Mouse (Mus musculus) limb, embryonic 12.5 days (tissue): ENCODE data around the gene Aars2. TPM values are rescaled to one million over a fixed set of nuclear protein-coding genes. Genes with fewer than 3 reads are reported as not detected.
A peak's percentile ranks its signal among the peaks of the same experiment; 100 is the strongest.

Source experiments
- ATAC-seq: fragments of 200-750 bp; cut with Nextera tagmentation; 2 replicates; pipeline ENCODE4 v1.8.0; 2017; ENCODE audit warnings: low read depth, moderate TSS enrichment; ENCODE audit not compliant: insufficient number of reproducible peaks, insufficient read depth, low FRiP score, low TSS enrichment
- H3K27ac ChIP-seq: fragments of 300-500 bp; sonication (generic); 2 replicates; pipeline ENCODE4 v1.5.1; 2016; ENCODE audit warnings: mild to moderate bottlenecking, moderate library complexity
- H3K27me3 ChIP-seq: fragments of 300-500 bp; sonication (generic); 2 replicates; pipeline ENCODE4 v1.6.1; 2016; ENCODE audit warnings: mild to moderate bottlenecking, moderate library complexity
- H3K36me3 ChIP-seq: fragments of 300-500 bp; sonication (generic); 2 replicates; pipeline ENCODE4 v1.6.1; 2016; ENCODE audit warnings: mild to moderate bottlenecking, moderate library complexity
- H3K4me1 ChIP-seq: fragments of 300-500 bp; sonication (generic); replicated peaks from 2 replicates; pipeline ENCODE4 v1.6.1; 2016
- H3K4me2 ChIP-seq: fragments of 300-500 bp; sonication (generic); 2 replicates; pipeline ENCODE4 v1.6.1; 2016; ENCODE audit warnings: mild to moderate bottlenecking, moderate library complexity
- H3K4me3 ChIP-seq: fragments of 300-500 bp; sonication (generic); replicated peaks from 2 replicates; pipeline ENCODE4 v1.5.1; 2016; ENCODE audit warnings: mild to moderate bottlenecking
- H3K9ac ChIP-seq: fragments of 300-500 bp; sonication (generic); replicated peaks from 2 replicates; pipeline ENCODE4 v1.6.1; 2016; ENCODE audit warnings: mild to moderate bottlenecking, moderate library complexity
- H3K9me3 ChIP-seq: fragments of 300-500 bp; sonication (generic); 2 replicates; pipeline ENCODE4 v1.6.1; 2016; ENCODE audit warnings: mild to moderate bottlenecking, moderate library complexity
- WGBS: fragments of 180-500 bp; shearing (Covaris S2); methylation state at CpG from one replicate; pipeline ENCODE4 v1.1.7; 2016; 5-methylcytosine and 5-hydroxymethylcytosine counted together
- polyA plus RNA-seq: library from polyadenylated mRNA; unstranded; fragments of >200 nt; fragmentation: Nextera tagmentation; extraction: Ambion mirVana; gene quantifications from 2 replicates; pipeline ENCODE4 v1.2.1, GENCODE M21; 2016

Gene Aars2
- polyA plus RNA-seq, 1 experiment from 2014 or later, result 25.0 TPM

DNA sequence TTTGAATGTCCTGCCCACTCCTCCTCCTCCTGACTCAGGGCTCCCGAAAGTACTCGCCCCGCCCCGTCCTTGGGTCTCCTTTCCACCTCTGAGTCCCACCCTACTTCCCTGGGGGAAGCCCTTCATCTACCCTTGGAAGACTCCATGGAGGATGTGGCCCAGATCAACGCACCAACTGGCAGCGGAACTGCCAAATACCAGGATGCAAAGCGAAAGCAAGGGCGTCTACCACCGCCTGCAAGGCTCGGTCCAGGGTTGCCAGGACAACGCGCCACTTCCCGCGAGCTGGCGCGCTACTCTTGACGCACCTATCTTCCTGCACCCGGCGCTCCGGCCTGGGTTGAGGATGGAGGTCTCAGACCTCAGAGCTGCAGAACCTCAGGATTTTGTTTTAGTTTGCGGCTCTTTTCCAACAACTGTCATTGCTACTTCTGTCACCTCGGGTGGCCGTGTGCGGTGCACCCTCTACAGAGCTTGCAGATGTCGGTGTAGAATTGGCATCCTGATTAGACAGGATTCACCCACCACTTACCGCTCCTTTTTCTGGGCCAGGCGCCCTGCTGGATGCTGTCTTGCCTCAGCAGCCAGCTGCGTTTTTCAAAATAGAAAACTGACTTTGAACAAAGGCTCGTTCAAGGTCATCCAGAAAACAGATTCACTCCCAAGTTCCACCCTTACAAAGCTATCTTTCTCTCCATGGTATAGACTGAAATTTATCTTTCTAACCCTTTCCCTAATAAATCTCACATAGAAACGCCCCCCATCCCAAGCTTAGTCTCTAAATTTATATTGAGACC, 31.8 kb upstream of the Aars2 start, which contains the start of gene Spats1:
Spats1 (minus strand) TSS at position 747 of the 797 bp plus-strand sequence.
- H3K4me3 ChIP-seq, result peak within 1 kb of the TSS; percentile 46
- H3K36me3 ChIP-seq, result no peaks in the 10 kb centered on the region
- H3K4me2 ChIP-seq, result peak within 1 kb of the TSS; percentile 69
- ATAC-seq, result peak; percentile 40; the same call in 1 of the 2 replicates
- peaks cover 49% of the 10 kb centered on the region for H3K27me3 ChIP-seq
- H3K4me1 ChIP-seq, result peaks cover 11% of the 10 kb centered on the region; the same call in 1 of the 2 replicates
- peak within 1 kb of the TSS; percentile 42; the same call in 1 of the 2 replicates for H3K9ac ChIP-seq
- 7% methylated on average over 30 of the region's 30 CpGs for WGBS
- H3K9me3 ChIP-seq, result no peaks in the 10 kb centered on the region
- H3K27ac ChIP-seq, result no peak within 1 kb of the TSS

DNA sequence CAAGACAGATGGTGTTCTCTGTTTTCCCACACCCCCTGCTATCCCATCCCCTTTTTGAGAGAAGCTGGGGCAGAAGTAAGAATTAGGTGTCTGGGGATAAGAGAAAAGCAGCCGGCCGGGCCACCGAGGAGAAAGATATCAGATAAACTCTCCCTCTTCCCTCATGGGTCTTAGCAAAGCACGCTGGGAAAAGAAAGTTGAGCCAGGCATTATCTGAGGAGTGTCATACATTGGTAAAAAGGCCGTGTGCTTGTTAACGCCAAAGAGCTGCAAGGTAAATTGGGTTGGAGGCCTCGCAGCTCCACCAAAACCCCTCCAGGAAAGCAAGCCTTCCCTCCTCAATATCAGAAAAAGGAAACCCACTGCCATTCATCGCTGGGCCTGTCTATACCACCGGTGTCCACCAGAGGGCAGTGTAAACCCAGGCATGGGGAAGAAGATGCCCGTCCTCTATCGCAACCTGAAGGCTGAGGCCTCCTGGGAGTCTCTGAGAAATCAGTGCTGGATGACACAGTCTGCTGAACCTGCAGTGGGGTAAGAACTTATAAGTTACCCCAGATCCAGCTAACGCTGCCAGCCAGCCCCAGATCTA, 28.3 kb upstream of the Aars2 start:
- no peak for ATAC-seq

DNA sequence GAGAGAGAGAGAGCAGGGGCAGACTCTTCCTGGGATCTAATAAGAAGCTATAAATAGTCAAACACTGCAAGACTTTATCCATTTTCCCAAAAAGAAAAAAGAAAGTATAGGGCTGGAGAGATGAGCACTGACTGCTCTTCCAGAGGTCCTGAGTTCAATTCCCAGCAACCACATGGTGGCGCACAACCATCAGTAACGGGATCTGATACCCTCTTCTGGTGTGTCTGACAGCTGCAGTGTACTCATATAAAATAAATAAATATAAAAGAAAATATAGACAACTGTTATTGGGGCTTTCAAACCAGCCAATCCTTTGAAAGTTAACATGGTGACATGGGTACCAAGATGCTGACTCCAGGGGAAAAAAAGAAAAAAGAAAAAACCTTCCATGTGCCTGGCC, 26.2 kb upstream of the Aars2 start:
- H3K27ac ChIP-seq, result no peak overlapping the region
- 46% methylated on average over 2 of the region's 2 CpGs for WGBS
- H3K36me3 ChIP-seq, result no peaks in the 10 kb centered on the region
- H3K4me2 ChIP-seq, result no peak overlapping the region
- no peak overlapping the region for H3K4me3 ChIP-seq
- no peak overlapping the region for H3K9ac ChIP-seq
- peaks cover 28% of the 10 kb centered on the region for H3K27me3 ChIP-seq
- no peak for ATAC-seq
- H3K4me1 ChIP-seq, result 0 out of 2 replicates have a peak, but pooled peaks cover 3% of the 10 kb centered on the region
- peaks cover 15% of the 10 kb centered on the region for H3K9me3 ChIP-seq

More for the DNA sequence above, 28.3 kb upstream of the Aars2 start:
- peaks cover 11% of the 10 kb centered on the region; the same call in 1 of the 2 replicates for H3K4me1 ChIP-seq
- no peak overlapping the region for H3K4me2 ChIP-seq
- H3K36me3 ChIP-seq, result no peaks in the 10 kb centered on the region
- H3K9me3 ChIP-seq, result peaks cover 15% of the 10 kb centered on the region
- H3K9ac ChIP-seq, result no peak overlapping the region
- no peak overlapping the region for H3K27ac ChIP-seq
- H3K27me3 ChIP-seq, result peaks cover 47% of the 10 kb centered on the region
- H3K4me3 ChIP-seq, result no peak overlapping the region
- WGBS, result 19% methylated on average over 12 of the region's 12 CpGs

DNA sequence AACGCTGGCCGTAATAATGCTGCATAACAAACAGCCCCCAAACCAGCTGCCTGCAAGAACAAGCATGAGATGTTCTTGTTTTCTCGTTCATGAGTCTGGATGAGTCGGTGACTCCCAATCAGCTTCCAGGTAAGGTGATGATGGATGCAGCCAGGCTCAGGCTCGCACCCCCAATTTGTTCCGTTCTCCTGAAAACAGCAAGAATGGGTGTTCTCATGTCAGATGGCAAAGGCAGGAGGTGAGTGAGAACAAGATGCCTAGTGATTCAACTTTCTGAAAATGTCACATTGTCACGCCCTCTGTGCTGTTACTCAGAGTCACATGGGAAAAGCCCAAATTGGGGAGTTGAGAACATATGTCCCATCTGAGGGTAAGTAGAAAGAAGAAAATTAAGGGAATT, 21.1 kb upstream of the Aars2 start:
- H3K4me3 ChIP-seq, result no peak overlapping the region
- 86% methylated on average over 7 of the region's 7 CpGs for WGBS
- H3K27ac ChIP-seq, result no peak overlapping the region
- no peaks in the 10 kb centered on the region for H3K36me3 ChIP-seq
- H3K27me3 ChIP-seq, result no peaks in the 10 kb centered on the region
- ATAC-seq, result no peak
- H3K4me2 ChIP-seq, result no peak overlapping the region
- peaks cover 15% of the 10 kb centered on the region for H3K9me3 ChIP-seq
- no peak overlapping the region for H3K9ac ChIP-seq
- H3K4me1 ChIP-seq, result no peaks in the 10 kb centered on the region

DNA sequence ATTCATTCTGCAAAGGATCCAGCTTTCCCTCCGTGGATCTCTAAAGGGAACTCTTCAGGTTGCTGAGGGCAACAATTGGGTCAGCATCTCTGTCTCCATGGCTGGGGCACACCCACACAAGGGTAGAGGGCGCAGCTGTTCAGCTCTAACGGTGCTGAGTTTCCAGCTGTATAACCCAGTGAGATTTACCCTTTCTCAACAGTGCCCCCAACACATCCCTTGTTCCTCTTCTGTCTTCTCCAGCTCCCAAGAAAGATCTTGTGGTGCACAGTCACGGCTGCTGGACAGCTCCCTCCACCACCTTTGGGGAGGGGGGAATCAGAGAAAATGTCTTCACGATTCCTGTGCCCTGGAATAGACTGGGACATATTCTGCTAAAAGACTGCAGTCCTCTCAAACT, 19.4 kb upstream of the Aars2 start:
- Histone ChIP-seq H3K36me3 (no peaks in the 10 kb centered on the region), H3K27ac (no peak overlapping the region), H3K9ac (no peak overlapping the region), H3K4me2 (no peak overlapping the region), H3K4me3 (no peak overlapping the region), H3K9me3 (no peaks in the 10 kb centered on the region), H3K27me3 (no peaks in the 10 kb centered on the region; the same call in 1 of the 2 replicates), H3K4me1 (no peaks in the 10 kb centered on the region)
- WGBS, result 20% methylated on average over 5 of the region's 5 CpGs
- no peak for ATAC-seq

DNA sequence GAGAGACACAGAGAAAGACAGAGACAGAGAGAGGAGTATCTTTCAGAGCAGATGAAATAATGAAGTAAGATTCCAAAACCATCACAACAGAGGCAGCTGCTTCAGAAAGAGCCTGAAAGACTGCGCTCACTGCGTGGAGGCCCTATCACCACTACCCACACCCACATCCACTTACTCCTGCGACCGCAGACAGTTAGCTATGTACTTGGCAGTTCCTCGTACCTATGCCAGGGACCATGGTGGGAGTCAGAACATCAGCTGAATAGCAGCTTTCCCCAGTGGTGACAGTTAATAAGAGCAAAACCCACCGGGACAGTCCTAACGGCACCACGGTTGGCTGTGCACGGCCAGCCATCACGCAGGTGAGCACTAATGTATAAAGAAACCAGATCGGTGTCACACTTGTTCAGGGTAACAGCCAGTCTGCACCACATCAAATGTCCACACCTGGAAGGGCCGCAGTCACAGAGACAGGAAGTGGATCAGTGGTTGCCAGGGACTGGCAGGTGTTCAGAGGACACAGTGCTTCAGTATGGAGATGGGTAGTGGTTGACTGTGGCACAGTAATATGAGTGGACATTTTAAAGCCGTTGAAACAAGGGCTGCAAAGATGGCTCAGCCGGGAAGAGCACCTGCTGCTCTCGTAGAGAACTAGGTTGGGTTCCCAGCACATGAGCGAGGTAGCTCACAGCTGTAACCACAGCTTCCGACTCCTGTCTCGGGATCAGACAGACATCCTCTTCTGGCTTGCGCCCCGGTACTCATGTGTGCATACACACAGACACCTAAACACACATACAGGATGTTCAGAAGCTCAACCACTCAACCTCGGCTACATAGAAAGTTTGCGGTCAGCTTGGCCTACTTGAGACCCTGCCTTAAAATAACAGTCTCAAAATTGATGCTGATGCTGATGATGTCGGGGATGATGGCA, 18.1 kb upstream of the Aars2 start:
- H3K9ac ChIP-seq, result 0 out of 2 replicates have a peak overlapping the region, but pooled peaks have one; percentile 9
- no peaks in the 10 kb centered on the region for H3K9me3 ChIP-seq
- no peak overlapping the region for H3K4me2 ChIP-seq
- 85% methylated on average over 23 of the region's 23 CpGs for WGBS
- peaks cover 3% of the 10 kb centered on the region; the same call in 1 of the 2 replicates for H3K27me3 ChIP-seq
- H3K27ac ChIP-seq, result no peak overlapping the region
- no peaks in the 10 kb centered on the region for H3K36me3 ChIP-seq
- ATAC-seq, result no peak
- no peak overlapping the region for H3K4me3 ChIP-seq
- H3K4me1 ChIP-seq, result no peaks in the 10 kb centered on the region

DNA sequence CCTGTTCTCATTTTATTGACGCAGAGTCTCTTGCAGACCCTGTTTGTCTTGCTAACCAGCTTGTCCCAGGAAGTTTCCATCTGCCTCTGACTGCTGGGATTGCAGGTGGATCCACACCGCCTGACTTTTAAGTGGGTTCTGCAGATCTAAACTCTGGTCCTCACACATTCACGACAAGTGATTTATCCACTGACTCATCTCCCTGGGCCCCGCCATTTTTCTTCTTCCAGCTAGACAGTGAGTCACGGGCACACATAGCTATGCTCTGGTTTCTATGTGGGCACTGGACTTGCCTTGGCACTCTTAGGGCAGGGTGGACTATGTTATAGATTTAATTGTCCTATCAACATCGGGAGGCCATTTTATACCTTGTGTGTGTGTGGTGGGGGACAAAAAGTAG, 16.9 kb upstream of the Aars2 start:
- H3K9ac ChIP-seq, result no peak overlapping the region
- H3K4me3 ChIP-seq, result no peak overlapping the region
- no peak for ATAC-seq
- WGBS, result 81% methylated on average over 6 of the region's 6 CpGs
- H3K4me2 ChIP-seq, result no peak overlapping the region
- H3K4me1 ChIP-seq, result no peaks in the 10 kb centered on the region
- H3K36me3 ChIP-seq, result no peaks in the 10 kb centered on the region
- H3K27ac ChIP-seq, result no peak overlapping the region
- no peaks in the 10 kb centered on the region for H3K9me3 ChIP-seq
- H3K27me3 ChIP-seq, result peaks cover 7% of the 10 kb centered on the region; the same call in 1 of the 2 replicates

DNA sequence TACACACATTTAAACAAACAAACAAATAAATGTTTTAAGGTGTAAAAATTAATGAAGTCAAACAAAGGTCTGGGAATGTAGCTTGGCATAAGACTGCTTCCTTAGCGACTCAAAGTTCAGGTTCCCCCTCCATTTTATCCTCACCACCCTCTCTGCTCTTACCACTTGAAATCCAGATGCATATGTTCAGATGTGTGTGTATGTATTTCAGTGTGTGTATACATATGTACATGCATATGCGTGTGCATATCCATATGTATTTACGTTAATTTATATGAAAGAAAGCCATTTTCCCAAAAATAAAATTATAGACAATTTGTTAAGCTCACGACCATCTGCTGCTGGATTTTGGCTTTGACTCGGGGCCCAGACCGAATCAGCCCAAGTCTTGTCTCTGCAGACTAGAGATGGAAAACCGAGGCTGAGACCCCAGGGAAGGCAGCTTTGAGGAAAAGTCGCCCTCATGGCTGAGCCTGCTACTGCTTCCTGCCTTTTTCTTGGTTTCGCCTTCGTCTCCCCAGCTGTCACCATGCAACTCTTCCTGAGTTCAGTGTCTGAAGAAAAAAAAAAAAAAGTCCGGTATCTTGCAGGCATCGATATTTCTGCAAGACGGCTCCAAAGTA, 16.0 kb upstream of the Aars2 start:
- ATAC-seq, result no peak
- H3K9me3 ChIP-seq, result no peaks in the 10 kb centered on the region
- WGBS, result 70% methylated on average over 13 of the region's 13 CpGs
- H3K27ac ChIP-seq, result no peak overlapping the region
- peaks cover 7% of the 10 kb centered on the region; the same call in 1 of the 2 replicates for H3K27me3 ChIP-seq
- H3K9ac ChIP-seq, result no peak overlapping the region
- no peak overlapping the region for H3K4me2 ChIP-seq
- no peaks in the 10 kb centered on the region for H3K4me1 ChIP-seq
- H3K4me3 ChIP-seq, result no peak overlapping the region
- no peaks in the 10 kb centered on the region for H3K36me3 ChIP-seq

DNA sequence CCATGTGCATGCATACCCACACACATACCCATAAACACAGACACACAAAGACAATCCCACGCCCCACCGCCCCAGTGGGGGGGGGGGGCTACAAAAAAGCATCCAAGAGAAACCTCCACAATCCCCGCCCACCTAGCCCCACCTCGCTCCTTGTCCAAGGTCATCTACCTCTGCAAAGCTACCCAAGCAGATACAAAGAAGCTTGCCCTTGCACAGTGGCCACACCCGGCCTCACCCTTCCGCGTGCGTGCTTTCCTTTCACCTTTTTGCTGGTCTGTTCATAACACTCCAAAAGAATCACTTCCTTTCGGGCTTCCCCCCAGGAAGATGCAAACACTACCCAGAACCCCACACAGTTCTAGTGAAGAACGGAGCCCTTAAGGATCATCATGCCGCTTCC, 11.2 kb upstream of the Aars2 start:
- H3K9me3 ChIP-seq, result no peaks in the 10 kb centered on the region
- H3K27ac ChIP-seq, result no peak overlapping the region
- no peak overlapping the region for H3K4me3 ChIP-seq
- no peak for ATAC-seq
- peaks cover 7% of the 10 kb centered on the region; the same call in 1 of the 2 replicates for H3K27me3 ChIP-seq
- no peaks in the 10 kb centered on the region for H3K4me1 ChIP-seq
- H3K4me2 ChIP-seq, result no peak overlapping the region
- no peaks in the 10 kb centered on the region for H3K36me3 ChIP-seq
- 86% methylated on average over 11 of the region's 11 CpGs for WGBS
- H3K9ac ChIP-seq, result no peak overlapping the region

DNA sequence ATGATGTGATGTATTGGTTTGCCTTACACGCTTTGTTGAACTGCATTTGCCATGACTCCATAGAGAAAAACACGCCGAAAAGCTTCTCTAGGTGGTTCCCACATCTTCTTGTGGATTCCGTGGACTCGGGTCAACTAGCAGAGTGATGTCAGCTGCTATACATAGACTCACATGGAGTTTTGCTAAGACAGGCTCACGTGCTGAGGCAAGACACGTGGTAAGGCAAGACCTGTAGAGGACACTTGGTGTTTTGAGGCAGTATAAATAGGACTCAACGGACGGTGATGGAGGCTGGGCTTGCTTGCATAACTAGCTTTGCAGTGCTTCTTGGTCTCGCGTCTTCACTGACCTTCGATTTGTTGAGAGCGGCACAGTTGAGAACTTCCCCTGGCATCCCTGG, 8.2 kb upstream of the Aars2 start:
- 83% methylated on average over 13 of the region's 13 CpGs for WGBS
- no peak for ATAC-seq
- Histone ChIP-seq H3K9ac (no peak overlapping the region), H3K4me1 (no peaks in the 10 kb centered on the region), H3K9me3 (no peaks in the 10 kb centered on the region), H3K4me2 (no peak overlapping the region), H3K4me3 (no peak overlapping the region), H3K36me3 (no peaks in the 10 kb centered on the region), H3K27me3 (peaks cover 3% of the 10 kb centered on the region; the same call in 1 of the 2 replicates), H3K27ac (no peak overlapping the region)
